Mouse (Mus musculus) myocyte (in vitro differentiated cells): ENCODE data around the gene Apbb1ip. TPM values are rescaled to one million over a fixed set of nuclear protein-coding genes. Genes with fewer than 3 reads are reported as not detected.

Experiments used
- H3K27me3 ChIP-seq: one replicate; pipeline ENCODE4 v1.6.1; 2011; ENCODE audit not compliant: control insufficient read depth, insufficient read depth, insufficient read length
- H3K36me3 ChIP-seq: one replicate; pipeline ENCODE4 v1.6.1; 2011; ENCODE audit not compliant: control insufficient read depth, insufficient read depth
- H3K4me2 ChIP-seq: one replicate; pipeline ENCODE4 v1.6.1; 2011; ENCODE audit warnings: low read depth, control low read depth
- H3K4me3 ChIP-seq: one replicate; pipeline ENCODE4 v1.5.1; 2011; ENCODE audit warnings: mild to moderate bottlenecking, control low read depth, moderate library complexity
- H3K79me2 ChIP-seq: one replicate; pipeline ENCODE4 v1.6.1; 2011; ENCODE audit not compliant: control insufficient read depth, insufficient read depth
- H3ac ChIP-seq: one replicate; pipeline ENCODE4 v1.6.1; 2011; ENCODE audit not compliant: control insufficient read depth, insufficient read length
- CEBPB ChIP-seq: IDR thresholded peaks from 2 replicates; pipeline ENCODE4 v1.6.1; 2011; ENCODE audit warnings: mild to moderate bottlenecking, moderate library complexity; ENCODE audit not compliant: poor library complexity, insufficient read depth, severe bottlenecking
- E2F4 ChIP-seq: IDR thresholded peaks from one replicate; pipeline ENCODE4 v1.6.1; 2011; ENCODE audit warnings: mild to moderate bottlenecking, control low read depth, moderate library complexity; ENCODE audit not compliant: insufficient read depth
- MAX ChIP-seq: IDR thresholded peaks from one replicate; pipeline ENCODE4 v1.6.1; 2011; ENCODE audit warnings: low read depth, mild to moderate bottlenecking, control low read depth
- MYOD1 ChIP-seq, 3 experiments: IDR thresholded peaks; one replicate each; pipeline ENCODE4 v1.6.1; 2011; ENCODE audit warnings: control low read depth in 2 of 3, low read depth in 2 of 3, mild to moderate bottlenecking in 2 of 3, moderate library complexity in 1 of 3; ENCODE audit not compliant: insufficient read length in 2 of 3, control insufficient read depth in 1 of 3
- MYOG ChIP-seq, 3 experiments: IDR thresholded peaks; one replicate each; pipeline ENCODE4 v1.6.1; 2011; ENCODE audit warnings: control low read depth in 2 of 3, low read depth in 2 of 3, mild to moderate bottlenecking in 2 of 3; ENCODE audit not compliant: insufficient read length in 2 of 3, control insufficient read depth in 1 of 3, insufficient read depth in 1 of 3
- POLR2A ChIP-seq: IDR thresholded peaks from one replicate; pipeline ENCODE4 v1.6.1; 2011; ENCODE audit warnings: low read depth, mild to moderate bottlenecking, control low read depth, moderate library complexity; ENCODE audit not compliant: insufficient read length
- POLR2AphosphoS2 ChIP-seq: IDR thresholded peaks from one replicate; pipeline ENCODE4 v1.6.1; 2011; ENCODE audit warnings: low read depth, control low read depth; ENCODE audit not compliant: insufficient read length
- REST ChIP-seq: IDR thresholded peaks from one replicate; pipeline ENCODE4 v1.6.1; 2011; ENCODE audit warnings: mild to moderate bottlenecking, control low read depth, moderate library complexity; ENCODE audit not compliant: insufficient read depth, insufficient read length
- SRF ChIP-seq: IDR thresholded peaks from one replicate; pipeline ENCODE4 v1.6.1; 2011; ENCODE audit warnings: low read depth; ENCODE audit not compliant: control insufficient read depth, insufficient read length
- TCF12 ChIP-seq: IDR thresholded peaks from one replicate; pipeline ENCODE4 v1.6.1; 2011; ENCODE audit warnings: mild to moderate bottlenecking, control low read depth; ENCODE audit not compliant: poor library complexity, insufficient read depth, severe bottlenecking
- TCF3 ChIP-seq: IDR thresholded peaks from one replicate; pipeline ENCODE4 v1.6.1; 2011; ENCODE audit warnings: low read depth, control low read depth; ENCODE audit not compliant: insufficient read length
- USF1 ChIP-seq: IDR thresholded peaks from one replicate; pipeline ENCODE4 v1.6.1; 2011; ENCODE audit warnings: low read depth, mild to moderate bottlenecking, control low read depth, moderate library complexity
- polyA plus RNA-seq: library from polyadenylated mRNA; unstranded; fragments of >200 nt; fragmentation: generic; extraction: Trizol; gene quantifications from one replicate; pipeline ENCODE4 v1.2.1, GENCODE M21; 2012; ENCODE audit warnings: missing spikeins

Gene Apbb1ip
- polyA plus RNA-seq, 1 experiment: 4.9 TPM

DNA sequence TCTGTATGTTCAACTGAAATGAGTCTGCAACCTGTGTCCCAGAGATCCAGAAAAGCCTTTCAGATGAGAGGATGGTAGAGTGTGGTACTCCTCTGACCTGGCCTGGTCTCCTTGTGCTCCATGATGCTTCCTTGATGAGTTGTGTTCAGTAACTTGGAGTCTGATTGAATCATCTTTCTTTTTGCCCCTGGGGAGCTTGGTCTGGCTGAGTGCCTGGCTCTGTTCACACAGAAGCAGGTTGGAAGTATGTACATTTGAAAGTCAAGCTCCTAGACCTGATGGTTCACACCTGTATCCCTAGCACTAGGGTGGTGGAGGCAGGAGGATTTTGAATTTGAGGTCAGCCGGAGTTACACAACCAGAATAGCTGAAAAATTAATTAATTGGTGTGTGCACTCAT lies 32.7 kb downstream of the Apbb1ip start:
- Histone ChIP-seq H3K79me2 (no peaks in the 10 kb centered on the region), H3K36me3 (no peaks in the 10 kb centered on the region), H3K4me2 (no peak overlapping the region), H3ac (no peak overlapping the region), H3K4me3 (no peak overlapping the region), H3K27me3 (no peaks in the 10 kb centered on the region)
- TF ChIP-seq TCF12 (no peak), POLR2A (no peak), E2F4 (no peak)

DNA sequence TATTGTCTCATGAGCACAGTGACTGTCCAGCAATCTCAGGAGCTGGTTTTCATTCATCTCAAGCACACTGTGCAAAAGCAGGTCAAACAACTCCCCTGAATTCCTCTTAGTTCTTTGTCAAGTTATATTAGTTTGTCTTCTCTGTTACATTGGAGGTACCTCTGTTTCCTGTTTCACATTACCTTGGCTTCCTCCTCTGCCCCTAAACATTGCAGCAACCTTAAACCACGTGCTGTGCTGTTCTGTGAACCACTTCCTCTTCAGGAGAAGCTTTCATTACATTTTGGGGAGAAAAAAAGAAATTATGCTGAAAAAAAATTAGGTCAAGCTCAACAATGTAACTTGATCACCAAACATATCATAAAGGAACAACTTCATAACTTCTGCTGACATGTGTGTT lies 33.4 kb downstream of the Apbb1ip start:
- H3ac ChIP-seq: no peak overlapping the region
- no peaks in the 10 kb centered on the region for H3K79me2 ChIP-seq
- H3K27me3 ChIP-seq: no peaks in the 10 kb centered on the region
- H3K36me3 ChIP-seq: no peaks in the 10 kb centered on the region
- TF ChIP-seq POLR2AphosphoS2: no peak
- no peak for TF ChIP-seq TCF12
- no peak for TF ChIP-seq MYOG (IDR thresholded peaks at IDR 0.05; ENCODE audit: control insufficient read depth in 1 of 3, insufficient read depth in 1 of 3, insufficient read length in 2 of 3, low read depth in 2 of 3)
- TF ChIP-seq E2F4: no peak
- no peak for TF ChIP-seq SRF
- TF ChIP-seq REST: no peak
- TF ChIP-seq USF1: no peak
- TF ChIP-seq MYOD1 (IDR thresholded peaks at IDR 0.05; ENCODE audit: control insufficient read depth in 1 of 3, insufficient read length in 2 of 3, low read depth in 2 of 3): no peak
- no peak overlapping the region for H3K4me3 ChIP-seq
- no peak overlapping the region for H3K4me2 ChIP-seq

DNA sequence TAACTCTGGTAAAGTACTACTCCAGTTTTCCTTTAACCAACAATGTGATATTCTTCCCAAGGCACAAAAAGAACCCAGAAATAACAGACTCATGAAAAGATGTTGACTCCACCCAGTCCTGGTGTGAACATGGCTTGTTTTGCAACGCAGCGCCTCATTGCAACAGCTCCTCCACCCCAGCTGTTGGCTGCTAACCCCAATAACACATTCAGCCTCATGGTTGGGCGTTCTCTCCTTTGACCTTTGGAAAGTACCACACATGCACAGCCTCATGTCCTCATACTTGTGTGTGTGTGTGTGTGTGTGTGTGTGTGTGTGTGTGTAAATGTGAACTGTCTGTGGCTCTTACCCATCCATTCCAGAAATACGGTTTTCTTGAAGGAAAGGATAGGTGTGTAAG lies 37.0 kb downstream of the Apbb1ip start:
- TF ChIP-seq MYOG (IDR thresholded peaks at IDR 0.05; ENCODE audit: control insufficient read depth in 1 of 3, insufficient read depth in 1 of 3, insufficient read length in 2 of 3, low read depth in 2 of 3): peak in 1 of 3 experiments; percentile 3
- 0 out of 2 replicates have a peak, but pooled peaks have one; percentile 40 for TF ChIP-seq CEBPB
- no peak for TF ChIP-seq POLR2A
- H3ac ChIP-seq: no peak overlapping the region
- H3K36me3 ChIP-seq: no peaks in the 10 kb centered on the region
- H3K79me2 ChIP-seq: no peaks in the 10 kb centered on the region
- H3K27me3 ChIP-seq: no peaks in the 10 kb centered on the region
- H3K4me3 ChIP-seq: no peak overlapping the region
- no peak overlapping the region for H3K4me2 ChIP-seq

DNA sequence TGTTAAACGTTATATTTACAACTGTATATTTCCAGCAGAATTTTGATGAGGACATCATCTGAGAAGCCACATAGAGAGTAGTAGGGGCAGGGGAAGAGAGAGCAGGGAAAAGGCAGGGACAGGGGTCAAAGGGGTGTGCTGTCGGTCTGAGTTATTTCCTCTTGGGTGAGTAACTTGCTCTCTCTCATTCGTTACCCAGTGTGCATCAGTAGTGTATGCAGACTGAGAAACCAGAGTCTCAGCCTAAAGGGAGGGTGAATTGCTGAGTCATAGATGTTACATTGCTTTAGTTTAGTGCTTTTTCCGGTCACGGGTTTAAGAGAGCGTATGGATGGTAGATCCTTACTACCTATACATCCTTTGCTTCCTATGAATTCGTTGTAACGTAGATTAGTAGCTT lies 37.6 kb downstream of the Apbb1ip start:
- Histone ChIP-seq H3K79me2 (no peaks in the 10 kb centered on the region), H3K36me3 (no peaks in the 10 kb centered on the region), H3K4me3 (no peak overlapping the region), H3ac (no peak overlapping the region), H3K4me2 (no peak overlapping the region), H3K27me3 (no peaks in the 10 kb centered on the region)
- TF ChIP-seq POLR2A (no peak), TCF12 (no peak), POLR2AphosphoS2 (no peak), CEBPB (no peak), MYOD1 (IDR thresholded peaks at IDR 0.05; ENCODE audit: control insufficient read depth in 1 of 3, insufficient read length in 2 of 3, low read depth in 2 of 3) (no peak), MYOG (IDR thresholded peaks at IDR 0.05; ENCODE audit: control insufficient read depth in 1 of 3, insufficient read depth in 1 of 3, insufficient read length in 2 of 3, low read depth in 2 of 3) (no peak), SRF (no peak), USF1 (no peak), MAX (no peak), REST (no peak), E2F4 (no peak), TCF3 (no peak)

DNA sequence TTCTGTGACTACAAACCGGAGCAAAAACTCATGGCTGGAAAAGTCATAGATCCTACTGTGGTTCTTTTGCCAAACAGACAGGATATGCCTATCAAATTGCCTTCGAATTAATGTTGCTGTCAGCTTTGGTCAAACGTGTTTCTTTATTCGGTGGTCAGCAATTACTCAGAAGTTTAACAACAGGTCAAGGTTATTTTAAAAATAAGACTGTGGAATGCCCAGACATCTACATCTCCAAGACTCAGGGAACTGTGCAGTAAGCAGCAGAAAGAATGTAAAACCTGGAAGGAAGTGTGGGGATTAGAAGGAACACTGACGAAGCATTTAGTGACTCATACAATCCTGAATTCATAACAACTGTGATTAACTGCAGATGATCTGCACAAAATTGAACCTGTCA lies 40.0 kb downstream of the Apbb1ip start:
- Histone ChIP-seq H3K79me2 (no peaks in the 10 kb centered on the region), H3K27me3 (no peaks in the 10 kb centered on the region), H3K4me2 (peak overlapping the region; percentile 35)

More for the DNA sequence above, 40.0 kb downstream of the Apbb1ip start:
- Histone ChIP-seq H3K36me3 (no peaks in the 10 kb centered on the region), H3K4me3 (no peak overlapping the region), H3ac (no peak overlapping the region)
- TF ChIP-seq REST (no peak), SRF (no peak), MYOD1 (IDR thresholded peaks at IDR 0.05; ENCODE audit: control insufficient read depth in 1 of 3, insufficient read length in 2 of 3, low read depth in 2 of 3) (no peak), POLR2A (no peak), TCF12 (no peak), CEBPB (no peak), MAX (no peak), POLR2AphosphoS2 (no peak)
